Mouse (Mus musculus): ENCODE measurements at regions not wholly inside any gene's neighbourhood (a gene's known extent, or its start where the extent isn't known, plus 50 kb on each side); places are given as distances from the start of the nearest gene placed in this dataset.

DNA sequence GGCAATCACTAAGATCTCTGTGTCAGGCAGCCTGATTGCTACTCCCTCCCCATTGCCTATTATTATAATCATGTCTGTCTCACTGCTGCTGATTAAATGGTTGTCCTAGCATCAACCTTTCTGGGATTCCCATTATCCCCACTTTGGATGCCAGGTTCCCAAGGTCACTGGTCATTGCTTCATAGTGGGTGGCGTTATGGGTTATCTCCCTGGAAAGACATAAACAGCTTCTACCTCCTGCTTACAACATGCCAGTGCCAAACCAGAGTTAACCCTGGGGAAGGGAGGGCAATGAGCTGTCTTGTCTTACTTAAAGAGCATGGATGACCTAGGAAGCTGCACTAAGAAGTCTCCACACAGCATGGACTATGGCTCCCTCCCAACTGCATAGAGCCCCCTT, 136.9 kb downstream of the Uaca start:
- DNase-seq (ENCODE audit: low spot score), result no peak

DNA sequence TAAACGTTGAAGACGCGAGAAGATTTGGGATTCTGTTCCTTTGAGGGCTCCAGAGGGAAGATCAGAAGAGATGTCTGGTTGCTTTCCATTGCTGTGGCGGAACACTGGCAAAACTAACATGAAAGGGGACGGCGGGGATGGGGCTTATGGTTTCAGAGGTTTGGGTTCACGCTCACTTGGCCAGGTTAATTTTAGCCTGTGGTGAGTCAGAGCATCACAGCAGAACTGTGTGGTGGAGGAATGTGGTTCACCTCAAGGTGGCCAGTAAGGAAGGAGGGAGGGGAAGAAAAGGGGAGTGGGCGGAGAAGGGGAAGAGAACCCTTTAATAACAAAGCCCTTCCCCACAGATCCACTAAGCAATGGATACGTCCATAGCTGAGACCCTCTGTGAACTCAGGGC, 142.6 kb downstream of the Uaca start:
- no peak for DNase-seq (ENCODE audit: low spot score)

DNA sequence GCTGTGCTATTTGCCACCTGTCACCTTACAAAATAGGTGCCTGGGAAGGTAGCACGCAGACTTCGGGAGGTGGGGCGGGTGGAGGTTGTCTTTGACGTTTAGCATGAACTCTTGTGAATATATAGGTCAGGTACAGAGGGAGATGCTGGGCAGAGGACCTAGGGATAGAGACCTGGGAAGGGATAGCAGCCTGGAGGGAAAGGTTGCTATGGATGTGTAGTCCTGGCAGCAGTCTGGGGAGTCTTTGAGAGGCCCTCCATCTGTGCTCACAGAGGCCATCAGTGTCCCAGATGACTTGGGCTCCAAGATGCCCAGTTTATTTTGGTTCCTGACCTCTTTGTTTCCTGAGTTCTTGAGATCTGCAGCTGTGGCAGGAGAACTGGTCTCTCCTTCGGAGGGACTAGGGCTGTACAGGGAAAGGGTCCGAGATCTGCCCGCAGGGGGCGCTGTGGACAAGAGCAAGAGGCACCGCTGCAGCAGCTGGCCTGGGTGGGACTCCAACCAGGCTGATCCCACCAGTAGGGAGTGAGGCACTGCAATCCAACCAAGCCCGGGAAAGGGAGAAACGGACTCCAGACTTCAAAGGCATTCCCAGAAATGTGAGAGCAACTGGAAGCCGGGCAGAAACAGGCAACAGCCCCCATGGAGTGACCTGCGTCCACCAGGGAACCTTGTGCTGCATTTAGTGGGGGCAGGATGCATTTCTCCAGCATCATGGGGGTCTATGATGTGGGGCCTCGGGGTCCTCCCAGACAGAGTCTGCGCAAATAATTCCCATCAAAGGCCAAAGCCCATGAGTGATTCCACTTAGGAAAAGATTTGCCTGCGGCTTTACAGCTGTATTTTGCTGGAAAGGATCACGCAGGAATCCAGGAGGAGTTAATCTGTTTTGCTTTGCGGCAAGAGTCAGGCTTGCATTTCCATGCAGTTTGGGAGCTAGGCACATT, 145.8 kb downstream of the Uaca start:
- peak; percentile 16 for DNase-seq (ENCODE audit: low spot score)

DNA sequence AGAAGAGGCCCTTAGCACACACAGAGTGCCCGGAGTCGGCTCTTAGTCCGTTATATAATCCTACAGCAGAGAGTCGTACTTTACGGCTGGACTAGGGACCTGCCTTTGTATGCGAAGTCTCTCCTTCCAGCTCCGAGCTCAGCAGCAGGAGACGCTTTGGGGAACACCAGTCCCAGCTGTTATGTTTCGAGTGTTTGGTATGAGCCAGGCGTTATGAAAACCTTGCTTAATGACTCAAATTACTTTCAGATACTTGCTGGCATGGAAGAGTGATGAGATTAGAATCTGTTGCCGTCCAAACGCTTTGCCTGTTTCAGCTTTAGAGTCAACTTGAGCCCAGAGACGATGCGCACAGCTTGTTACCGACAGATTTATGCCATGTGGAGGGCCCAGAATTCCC, 153.0 kb downstream of the Uaca start:
- no peak for DNase-seq (ENCODE audit: low spot score)

DNA sequence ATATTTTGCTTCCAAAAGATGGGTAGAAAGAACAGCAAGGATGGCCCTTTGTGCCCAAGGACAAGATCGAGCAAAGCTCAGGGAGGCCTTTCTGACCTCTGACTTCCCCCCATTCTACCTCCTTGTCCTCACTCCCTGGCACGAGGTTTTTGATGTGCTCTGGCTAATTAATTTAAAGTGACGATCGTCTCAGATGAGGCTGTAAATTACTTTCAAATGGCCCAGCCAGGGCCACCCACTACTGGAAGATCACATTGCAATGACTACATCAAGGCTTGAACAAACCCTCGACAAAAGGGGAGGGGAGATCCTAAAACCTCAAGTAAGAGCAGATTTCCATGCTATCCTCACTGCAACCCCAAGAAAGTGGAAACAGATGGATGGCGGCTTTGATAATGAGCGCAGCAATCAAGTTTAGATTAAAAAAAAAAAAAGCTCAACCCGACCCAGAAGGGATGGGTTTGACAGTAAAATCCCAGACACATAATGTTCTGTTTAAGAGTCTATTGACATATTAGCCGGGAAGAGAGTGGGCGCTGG, 154.3 kb downstream of the Uaca start:
- DNase-seq (ENCODE audit: low spot score), result no peak

DNA sequence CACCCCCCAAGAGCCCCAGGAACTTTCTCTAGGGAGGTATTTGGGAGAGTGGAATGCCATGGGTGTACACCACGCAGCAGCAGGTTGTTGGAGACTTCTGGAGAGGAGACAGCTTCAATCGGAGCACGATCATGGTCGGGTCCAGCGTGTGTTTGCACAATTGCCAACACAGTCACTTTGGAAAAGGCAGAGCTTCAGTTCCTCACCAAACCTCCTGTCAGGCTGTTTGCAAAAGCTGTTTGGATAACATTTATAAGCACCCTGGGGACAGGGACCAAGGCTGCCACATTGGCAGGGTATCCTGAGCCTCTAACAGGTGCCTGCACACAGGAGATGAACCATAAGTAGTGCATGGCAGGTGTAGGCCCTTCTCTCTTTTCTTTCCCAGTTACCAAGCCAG, 155.8 kb downstream of the Uaca start:
- no peak for DNase-seq (ENCODE audit: low spot score)

DNA sequence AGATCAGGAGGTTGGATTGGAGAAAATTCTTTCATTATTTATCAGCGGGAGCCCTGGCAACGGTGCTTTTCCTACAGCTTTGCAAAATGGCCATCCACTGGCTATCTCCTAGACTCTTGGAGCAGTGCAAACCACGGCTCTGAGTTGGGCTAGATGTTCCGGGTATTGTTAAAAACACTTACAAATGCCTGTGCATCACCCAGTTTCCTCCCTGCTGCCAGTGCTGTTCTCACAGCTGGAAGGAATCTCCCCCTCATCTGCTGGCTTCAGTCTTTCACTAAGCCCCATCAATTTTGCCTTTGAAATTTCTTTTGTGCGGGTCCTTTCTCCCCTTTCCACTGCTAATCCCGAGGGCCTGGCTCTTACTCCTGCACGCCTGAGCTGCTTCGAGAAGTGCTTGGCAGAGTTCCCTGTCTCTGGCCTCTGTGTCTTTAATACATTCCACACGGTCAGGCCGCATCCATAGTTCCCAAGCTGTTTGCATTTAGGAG, 156.8 kb downstream of the Uaca start:
- peak; percentile 38 for DNase-seq (ENCODE audit: low spot score)

DNA sequence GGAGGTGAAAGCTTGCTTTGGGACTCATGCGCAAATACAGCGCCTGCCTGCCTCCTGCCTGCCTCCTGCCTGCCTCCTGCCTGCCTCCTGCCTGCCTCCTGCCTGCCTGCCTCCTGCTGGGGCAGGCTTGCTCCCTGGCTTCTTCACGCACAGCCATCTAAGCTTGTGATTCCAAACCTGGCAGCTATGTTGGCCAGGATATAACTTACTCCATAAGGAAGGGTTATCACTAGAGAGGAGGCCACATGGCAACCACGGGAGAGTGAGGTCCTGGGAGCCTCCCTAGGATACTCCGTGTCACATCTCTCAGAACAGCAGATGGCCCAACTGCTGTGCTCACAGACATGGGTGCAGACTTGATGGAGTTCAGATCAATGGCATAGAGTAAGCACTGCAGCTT, 163.1 kb downstream of the Uaca start:
- DNase-seq (ENCODE audit: low spot score), result no peak

DNA sequence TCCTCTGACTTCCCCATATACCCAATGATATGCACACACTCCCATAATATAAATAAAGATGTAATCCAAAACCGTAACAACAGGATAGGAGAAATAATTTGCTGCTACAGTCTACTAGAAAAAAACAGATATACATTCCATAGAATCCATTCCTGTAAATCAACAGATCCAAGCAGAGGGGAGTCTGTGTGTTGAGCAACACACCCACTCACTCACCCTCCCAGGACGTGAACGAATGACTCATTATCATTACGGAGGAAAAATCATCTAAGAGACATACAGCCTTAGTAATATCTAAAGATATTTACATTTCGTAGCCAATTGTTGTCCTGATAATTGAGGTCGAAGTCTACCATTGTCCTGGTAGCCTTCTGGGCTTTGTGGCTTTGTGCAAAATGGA, 165.2 kb downstream of the Uaca start:
- DNase-seq (ENCODE audit: low spot score), result no peak

DNA sequence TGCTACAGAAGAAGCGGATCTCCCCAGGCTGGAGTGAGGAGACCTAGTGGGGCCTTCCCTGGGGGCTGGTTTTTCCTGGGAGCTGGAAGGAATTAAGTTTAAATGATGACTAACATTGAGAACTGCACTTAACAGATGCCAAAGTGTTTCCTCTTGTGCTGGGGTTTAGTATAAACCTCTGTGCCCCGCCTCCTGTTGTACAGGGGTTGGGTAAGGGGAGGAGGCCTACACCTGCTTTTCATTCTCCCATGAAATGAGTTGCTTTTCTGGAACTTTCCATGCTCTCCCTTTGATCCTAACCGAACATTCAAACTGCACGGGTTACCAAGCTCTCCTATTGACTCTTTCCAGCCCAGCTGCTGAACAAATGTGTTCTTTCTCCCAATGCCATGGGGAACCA, 167.7 kb downstream of the Uaca start:
- no peak for DNase-seq (ENCODE audit: low spot score)

DNA sequence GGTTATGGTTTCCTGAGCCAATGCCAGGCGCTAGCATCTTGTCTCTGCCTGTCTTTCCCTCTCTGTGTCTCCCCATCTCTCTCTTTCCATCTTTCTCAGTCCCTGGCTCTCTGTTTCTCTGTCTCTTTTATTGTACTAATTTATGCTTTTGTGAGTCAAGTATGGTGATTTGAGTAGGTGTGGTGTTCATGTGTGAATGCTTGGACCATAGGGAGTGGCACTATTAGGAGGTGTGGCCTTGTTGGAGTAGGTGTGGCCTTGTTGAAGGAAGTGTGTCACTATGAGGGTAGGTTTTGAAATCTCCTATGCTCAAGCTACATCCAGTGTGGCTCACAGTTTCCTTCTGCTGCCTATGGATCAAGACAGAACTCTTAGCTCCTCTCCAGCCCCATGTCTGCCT, 171.3 kb downstream of the Uaca start:
- no peak for DNase-seq (ENCODE audit: low spot score)

DNA sequence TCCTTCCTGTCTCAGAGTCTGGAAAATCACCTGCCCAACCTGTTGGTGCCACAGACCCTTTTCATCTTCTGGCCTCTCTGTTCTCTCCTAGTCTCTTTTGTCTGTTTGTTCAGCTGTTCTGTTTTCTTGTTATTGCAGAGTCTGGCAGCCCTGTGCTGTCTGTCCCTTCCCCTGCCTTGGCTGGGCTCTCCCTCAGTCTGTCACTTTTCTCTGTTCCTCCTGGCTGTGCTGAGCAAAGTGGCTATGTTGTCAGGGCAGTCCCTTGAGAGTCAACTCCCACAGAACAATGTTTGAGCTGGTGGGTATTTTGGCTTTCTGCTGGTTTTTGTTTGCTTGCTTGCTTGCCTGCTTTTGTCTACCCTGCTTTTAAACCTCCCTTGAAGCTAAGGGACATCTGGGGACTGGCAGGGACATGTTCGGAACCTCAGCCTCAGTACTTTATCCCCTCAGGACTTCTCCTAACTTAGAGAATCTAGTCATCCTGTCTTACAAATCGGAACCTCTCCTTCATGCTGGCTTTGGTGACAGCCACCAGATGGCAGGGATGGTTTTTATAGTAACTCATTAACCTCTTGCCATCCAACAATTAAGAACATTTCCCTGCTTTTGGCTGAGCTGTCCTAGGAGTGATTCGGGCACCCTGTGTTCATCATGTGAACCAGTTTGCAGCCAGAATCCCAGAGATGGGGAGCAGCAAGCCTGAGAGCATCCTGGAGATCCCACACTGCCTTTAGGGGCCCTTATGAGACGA, 174.1 kb downstream of the Uaca start:
- peak; percentile 42 for DNase-seq (ENCODE audit: low spot score)

DNA sequence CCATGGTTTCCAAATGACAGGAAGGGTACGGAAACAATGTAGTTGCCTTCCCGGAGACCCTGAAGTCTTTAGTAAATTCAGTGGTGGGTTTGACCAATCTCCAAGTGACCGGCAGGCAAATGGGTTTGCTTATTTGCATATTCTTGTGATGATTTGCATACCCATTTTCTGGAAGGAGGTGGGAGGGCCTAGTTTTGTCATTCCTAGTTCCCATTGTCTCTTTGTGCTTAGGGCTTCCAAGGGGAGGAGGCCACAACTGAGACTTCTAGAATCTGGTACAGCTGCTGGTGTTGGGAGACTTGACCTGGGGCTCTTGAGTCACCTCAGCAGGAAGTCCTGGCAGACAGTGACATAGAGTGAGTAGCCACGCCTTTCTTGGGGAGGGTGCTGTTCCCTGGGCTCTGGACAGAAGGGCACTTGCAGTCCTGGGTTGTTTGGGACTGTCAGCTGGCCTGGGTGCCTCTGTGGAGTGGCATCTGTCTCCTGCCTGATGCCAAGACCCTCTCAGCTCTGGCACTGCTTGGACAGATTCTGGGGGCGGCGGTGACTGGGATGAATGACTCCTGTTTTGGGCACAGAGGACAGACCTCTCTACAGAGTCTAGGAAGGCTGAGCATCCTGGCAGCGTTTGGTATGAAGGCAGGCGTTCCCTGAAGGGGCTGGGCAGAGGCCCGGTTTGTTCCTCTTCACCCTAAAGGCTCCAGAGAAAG, 178.0 kb downstream of the Uaca start:
- DNase-seq (ENCODE audit: low spot score), result no peak

DNA sequence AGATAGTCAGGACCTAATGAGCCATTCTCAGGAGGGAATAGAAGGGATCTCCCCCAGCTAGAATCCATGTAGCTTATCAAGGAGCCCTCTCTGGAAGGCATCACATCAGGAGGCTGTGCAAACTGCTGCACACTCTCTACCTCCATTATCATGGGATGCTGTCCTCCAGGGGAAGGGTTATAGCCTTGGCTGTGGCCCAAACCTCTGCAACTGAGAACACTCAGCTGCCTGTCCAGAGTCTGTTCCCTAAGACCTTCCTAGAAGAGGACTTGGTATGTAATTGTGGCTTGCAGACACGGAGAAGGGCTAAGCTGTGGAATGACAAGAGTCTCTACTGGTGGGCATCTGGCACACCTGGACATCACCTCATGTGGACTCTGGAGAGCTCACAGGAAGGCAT, 180.2 kb downstream of the Uaca start:
- DNase-seq (ENCODE audit: low spot score), result no peak

DNA sequence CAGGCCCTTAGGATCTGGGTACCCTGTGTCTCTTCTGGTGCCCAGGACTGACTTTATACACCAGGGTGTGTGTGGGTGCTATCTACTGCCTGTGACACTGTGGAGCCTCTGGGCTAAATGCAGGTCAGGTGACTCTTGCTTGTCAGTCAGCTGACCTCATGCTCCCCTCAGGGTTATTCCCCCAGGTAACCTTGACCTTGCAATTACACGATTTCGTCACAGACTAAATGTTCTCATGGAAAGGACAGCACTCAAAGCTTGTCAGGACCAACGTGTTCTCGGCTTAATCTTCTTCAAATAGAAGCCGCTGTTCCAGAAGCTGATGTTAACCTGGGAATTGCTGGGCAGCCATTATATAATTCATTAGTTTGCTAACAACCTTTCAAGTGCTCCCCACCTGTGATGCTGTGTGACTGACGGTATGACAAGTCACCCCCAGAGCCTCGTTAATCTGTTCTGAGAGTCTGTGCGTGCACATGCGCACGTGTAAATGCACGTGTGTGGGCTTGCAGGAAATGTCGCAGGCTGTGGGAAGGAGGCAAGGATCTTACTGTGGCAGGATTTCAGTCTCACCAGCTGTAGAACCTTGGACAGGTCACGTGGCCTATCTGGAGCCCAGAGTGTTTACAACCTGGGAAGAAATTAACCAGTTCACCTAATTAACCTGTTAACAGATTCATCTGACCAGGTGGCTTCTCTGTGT, 188.2 kb downstream of the Uaca start:
- no peak for DNase-seq (ENCODE audit: low spot score)

DNA sequence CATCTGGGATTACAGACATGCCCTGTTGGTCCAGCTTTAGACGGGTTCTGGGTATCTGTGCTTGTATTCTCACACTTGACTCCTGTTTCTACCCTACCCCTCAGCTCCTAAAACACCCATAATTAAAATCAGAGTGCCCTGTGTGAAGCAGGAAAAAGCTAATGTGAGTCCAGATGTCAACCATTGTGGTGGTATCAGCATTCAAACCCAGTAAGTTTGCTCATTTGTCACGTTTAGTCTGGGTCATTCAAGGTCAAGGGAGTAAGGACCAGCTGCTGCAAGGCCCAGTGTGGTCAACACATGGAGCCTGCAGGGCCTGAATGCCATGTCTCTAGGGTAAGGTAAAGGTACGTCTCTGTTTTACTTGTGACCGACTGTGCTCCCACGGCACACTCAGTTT, 188.9 kb downstream of the Uaca start:
- DNase-seq (ENCODE audit: low spot score), result no peak

DNA sequence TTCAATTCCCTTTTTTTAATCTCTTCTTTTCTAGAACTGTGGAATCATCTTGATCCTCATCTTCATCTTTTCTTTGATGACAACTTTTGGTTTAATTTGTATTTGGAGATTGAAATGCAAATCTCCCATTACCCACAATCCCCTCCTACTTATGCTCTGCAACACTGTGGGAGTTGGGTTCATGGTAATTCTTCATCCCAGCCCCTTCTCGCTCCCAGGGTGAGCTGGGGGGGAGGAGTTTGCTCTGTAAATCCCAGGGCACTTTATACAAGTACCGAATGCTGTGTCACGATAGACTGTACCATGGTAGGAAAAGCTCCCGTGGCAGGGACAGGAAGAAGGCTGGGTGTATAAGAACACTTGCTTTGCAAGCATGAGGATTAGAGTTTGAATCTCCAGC, 193.8 kb downstream of the Uaca start:
- DNase-seq (ENCODE audit: low spot score), result no peak

DNA sequence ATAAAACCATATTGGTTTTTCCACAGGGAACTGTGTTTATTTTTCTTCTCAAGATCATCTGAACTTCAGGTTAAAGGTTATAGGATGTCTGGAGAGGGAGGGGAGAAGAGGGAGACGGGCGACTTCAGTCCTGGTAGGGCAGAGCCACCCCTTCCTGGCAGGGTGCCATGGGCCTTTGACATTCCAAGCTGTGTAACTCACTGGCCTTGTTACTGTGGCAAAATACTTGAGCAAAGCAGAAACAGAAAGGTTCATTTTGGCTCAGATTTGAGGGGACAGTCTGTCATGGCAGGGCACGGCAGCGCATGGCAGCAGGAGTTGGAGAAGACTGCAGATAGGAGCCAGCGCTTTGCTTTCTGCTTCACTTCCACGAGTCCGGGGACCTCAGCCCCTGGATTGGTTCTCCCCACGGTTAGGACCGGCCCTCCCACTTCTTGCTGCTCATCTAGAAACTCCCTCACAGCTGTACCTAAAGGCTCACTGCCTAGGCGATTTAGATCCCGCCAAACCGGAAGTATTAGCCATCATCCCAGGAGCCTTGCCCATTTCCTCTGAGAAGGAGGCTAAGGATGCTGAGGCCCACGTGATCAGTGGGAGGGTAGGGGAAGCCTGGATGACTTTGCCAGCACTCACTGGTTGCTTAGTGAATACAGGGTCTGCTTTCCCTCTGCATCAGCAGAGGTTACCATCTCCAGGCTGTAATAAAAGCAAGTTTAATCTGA, 195.5 kb downstream of the Uaca start:
- peak; percentile 75 for DNase-seq (ENCODE audit: low spot score)

DNA sequence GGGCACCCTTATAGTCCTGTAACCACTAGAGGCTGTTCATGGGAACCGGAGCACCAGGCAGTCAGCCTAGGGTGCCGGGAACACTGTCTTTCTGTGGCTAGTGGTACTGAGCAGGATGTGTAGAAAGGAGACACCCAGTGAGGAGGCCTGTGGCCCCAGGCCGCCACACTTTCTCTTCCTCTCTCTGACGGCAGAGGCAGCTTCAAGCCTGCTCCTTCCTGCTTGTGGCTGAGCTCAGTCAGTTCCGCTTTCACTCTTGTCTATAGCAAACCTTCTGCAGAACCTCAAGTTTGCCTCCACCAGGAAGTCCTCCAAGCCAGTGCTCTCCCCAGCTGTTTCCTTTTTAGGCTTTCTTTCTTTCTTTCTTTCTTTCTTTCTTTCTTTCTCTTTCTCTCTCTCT, 197.2 kb downstream of the Uaca start:
- DNase-seq (ENCODE audit: low spot score), result no peak

DNA sequence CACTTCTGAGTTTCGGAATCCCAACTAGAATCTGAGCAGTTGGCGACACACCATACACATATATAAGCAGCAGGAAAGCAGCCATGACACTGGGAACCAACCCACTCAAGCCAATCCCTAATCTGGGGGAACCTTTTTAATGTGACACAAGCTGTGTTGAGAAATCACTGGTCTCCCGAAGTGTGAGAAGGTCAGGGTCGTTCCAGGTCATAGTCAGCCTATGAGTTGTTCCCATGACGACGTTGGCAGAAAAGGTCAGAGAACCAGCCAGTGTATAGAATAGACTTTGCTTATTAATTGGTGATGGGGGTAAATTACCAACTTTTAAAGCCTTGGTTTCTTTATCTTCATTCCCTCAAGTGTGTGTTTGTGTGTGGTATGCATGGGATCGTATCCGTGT, 199.3 kb downstream of the Uaca start:
- DNase-seq (ENCODE audit: low spot score), result no peak

DNA sequence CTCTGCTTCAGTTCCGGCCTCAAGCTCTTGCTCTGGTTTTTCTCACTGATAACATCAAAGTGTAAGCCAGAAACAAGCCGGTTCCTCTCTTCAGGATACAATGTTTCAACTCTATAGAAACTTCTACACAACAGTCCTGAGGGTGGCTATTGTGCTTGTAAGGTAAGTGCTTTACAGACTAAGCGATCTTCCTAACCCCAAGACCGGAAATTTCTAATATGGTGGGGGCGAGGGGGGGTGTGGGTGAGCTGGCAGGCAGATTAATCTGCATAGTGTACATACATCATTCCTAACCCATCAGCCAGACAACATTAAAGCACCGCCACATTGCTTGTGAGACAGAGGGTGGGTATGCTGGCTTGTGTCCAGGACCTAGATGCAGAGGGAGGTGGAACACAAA, 200.8 kb downstream of the Uaca start:
- DNase-seq (ENCODE audit: low spot score), result peak; percentile 67

All from MN1 (cell line).